Mouse (Mus musculus) forebrain, embryonic 13.5 days (tissue): ENCODE data around the gene Zkscan14. TPM values are rescaled to one million over a fixed set of nuclear protein-coding genes. Genes with fewer than 3 reads are reported as not detected.
"Not testable (repeated sequence)": the region's sequence is repeated elsewhere in the genome, so short reads cannot be mapped to it uniquely, and the experiment has no call there.

ENCODE experiments used
- ATAC-seq: fragments of 200-750 bp; cut with Nextera tagmentation; 2 replicates; pipeline ENCODE4 v1.8.0; 2017
- H3K27ac ChIP-seq: fragments of 300-500 bp; sonication (generic); 2 replicates; pipeline ENCODE4 v1.5.1; 2015; ENCODE audit warnings: inconsistent platforms, mild to moderate bottlenecking, moderate library complexity
- H3K27me3 ChIP-seq: fragments of 300-500 bp; sonication (generic); 2 replicates; pipeline ENCODE4 v1.6.1; 2015; ENCODE audit warnings: mild to moderate bottlenecking, inconsistent platforms
- H3K36me3 ChIP-seq: fragments of 300-500 bp; sonication (generic); 2 replicates; pipeline ENCODE4 v1.6.1; 2015; ENCODE audit warnings: mild to moderate bottlenecking, inconsistent platforms; ENCODE audit not compliant: poor library complexity, severe bottlenecking
- H3K4me1 ChIP-seq: fragments of 300-500 bp; sonication (generic); 2 replicates; pipeline ENCODE4 v1.6.1; 2015; ENCODE audit warnings: inconsistent platforms
- H3K4me2 ChIP-seq: fragments of 300-500 bp; sonication (generic); 2 replicates; pipeline ENCODE4 v1.6.1; 2015; ENCODE audit warnings: inconsistent platforms, mild to moderate bottlenecking, moderate library complexity
- H3K4me3 ChIP-seq: fragments of 300-500 bp; sonication (generic); 2 replicates; pipeline ENCODE4 v1.5.1; 2015; ENCODE audit warnings: mild to moderate bottlenecking, inconsistent platforms
- H3K9ac ChIP-seq: fragments of 300-500 bp; sonication (generic); 2 replicates; pipeline ENCODE4 v1.6.1; 2015; ENCODE audit warnings: mild to moderate bottlenecking, inconsistent platforms
- H3K9me3 ChIP-seq: fragments of 300-500 bp; sonication (generic); replicated peaks from 2 replicates; pipeline ENCODE4 v1.6.1; 2016; ENCODE audit warnings: inconsistent platforms
- WGBS: fragments of 180-500 bp; shearing (Covaris S2); methylation state at CpG from one replicate; pipeline ENCODE4 v1.1.7; 2015; 5-methylcytosine and 5-hydroxymethylcytosine counted together
- polyA plus RNA-seq: library from polyadenylated mRNA; unstranded; fragments of >200 nt; fragmentation: Nextera tagmentation; extraction: Ambion mirVana; gene quantifications from 2 replicates; pipeline ENCODE4 v1.2.1, GENCODE M21; 2015

The Zkscan14 gene
- polyA plus RNA-seq, 1 experiment from 2014 or later, result 11.9 TPM

GRCm38 (mm10) chr5:145218206-145218605 lies 16.5 kb upstream of the Zkscan14 start:
- ATAC-seq, result no peak
- Histone ChIP-seq H3K4me1 (no peaks in the 10 kb centered on the region), H3K27me3 (no peaks in the 10 kb centered on the region), H3K9ac (no peak overlapping the region), H3K27ac (no peak overlapping the region), H3K4me3 (no peak overlapping the region), H3K9me3 (no peaks in the 10 kb centered on the region), H3K36me3 (peaks cover 72% of the 10 kb centered on the region), H3K4me2 (no peak overlapping the region)
- 94% methylated on average over 21 of the region's 21 CpGs for WGBS

GRCm38 (mm10) chr5:145217746-145218145 lies 16.1 kb upstream of the Zkscan14 start:
- no peaks in the 10 kb centered on the region for H3K9me3 ChIP-seq
- no peak overlapping the region for H3K4me2 ChIP-seq
- no peak overlapping the region for H3K9ac ChIP-seq
- H3K4me1 ChIP-seq, result no peaks in the 10 kb centered on the region
- no peaks in the 10 kb centered on the region for H3K27me3 ChIP-seq
- peaks cover 69% of the 10 kb centered on the region for H3K36me3 ChIP-seq
- no peak overlapping the region for H3K4me3 ChIP-seq
- ATAC-seq, result no peak
- H3K27ac ChIP-seq, result no peak overlapping the region
- 84% methylated on average over 6 of the region's 6 CpGs for WGBS

GRCm38 (mm10) chr5:145214679-145215078 lies 13.0 kb upstream of the Zkscan14 start:
- Histone ChIP-seq H3K27me3 (no peaks in the 10 kb centered on the region), H3K9me3 (no peaks in the 10 kb centered on the region), H3K4me2 (no peak overlapping the region), H3K27ac (no peak overlapping the region), H3K4me1 (no peaks in the 10 kb centered on the region), H3K36me3 (peaks cover 72% of the 10 kb centered on the region), H3K9ac (no peak overlapping the region), H3K4me3 (no peak overlapping the region)
- 66% methylated on average over 4 of the region's 4 CpGs for WGBS
- no peak for ATAC-seq

GRCm38 (mm10) chr5:145213505-145213904 lies 11.8 kb upstream of the Zkscan14 start:
- no peak for ATAC-seq
- Histone ChIP-seq H3K4me2 (no peak overlapping the region), H3K36me3 (peaks cover 69% of the 10 kb centered on the region), H3K27me3 (no peaks in the 10 kb centered on the region), H3K9ac (no peak overlapping the region), H3K4me1 (no peaks in the 10 kb centered on the region), H3K27ac (no peak overlapping the region), H3K4me3 (no peak overlapping the region), H3K9me3 (no peaks in the 10 kb centered on the region)
- 91% methylated on average over 3 of the region's 3 CpGs for WGBS

- Histone ChIP-seq H3K9ac (no peak overlapping the region), H3K36me3 (peaks cover 70% of the 10 kb centered on the region), H3K9me3 (no peaks in the 10 kb centered on the region), H3K4me2 (no peak overlapping the region), H3K27me3 (no peaks in the 10 kb centered on the region), H3K4me1 (no peaks in the 10 kb centered on the region), H3K4me3 (no peak overlapping the region), H3K27ac (no peak overlapping the region)
- no peak for ATAC-seq
- WGBS, result 96% methylated on average over 4 of the region's 4 CpGs
These were observed 10.5 kb upstream of the Zkscan14 start for GRCm38 (mm10) chr5:145212216-145212615.

GRCm38 (mm10) chr5:145211340-145211739 lies 9.7 kb upstream of the Zkscan14 start:
- Histone ChIP-seq H3K27ac (no peak overlapping the region), H3K4me2 (no peak overlapping the region), H3K4me1 (no peaks in the 10 kb centered on the region), H3K4me3 (no peak overlapping the region), H3K9me3 (no peaks in the 10 kb centered on the region), H3K27me3 (no peaks in the 10 kb centered on the region), H3K36me3 (peaks cover 74% of the 10 kb centered on the region), H3K9ac (no peak overlapping the region)
- WGBS, result 97% methylated on average over 4 of the region's 4 CpGs
- ATAC-seq, result no peak

- WGBS, result 47% methylated on average over 11 of the region's 11 CpGs
- H3K27ac ChIP-seq, H3K4me3 ChIP-seq, H3K9me3 ChIP-seq, H3K4me2 ChIP-seq, H3K27me3 ChIP-seq, H3K9ac ChIP-seq, ATAC-seq: not testable (repeated sequence)
- Histone ChIP-seq H3K36me3 (peaks cover 53% of the 10 kb centered on the region), H3K4me1 (peaks cover 13% of the 10 kb centered on the region)
These were observed 6.7 kb upstream of the Zkscan14 start for GRCm38 (mm10) chr5:145208391-145208790.

- Histone ChIP-seq H3K27ac (no peak overlapping the region), H3K27me3 (no peaks in the 10 kb centered on the region), H3K4me2 (no peak overlapping the region), H3K9me3 (no peaks in the 10 kb centered on the region), H3K4me1 (peaks cover 13% of the 10 kb centered on the region), H3K9ac (no peak overlapping the region), H3K4me3 (no peak overlapping the region), H3K36me3 (peaks cover 52% of the 10 kb centered on the region)
- 89% methylated on average over 6 of the region's 6 CpGs for WGBS
- ATAC-seq, result no peak
These were observed 6.3 kb upstream of the Zkscan14 start for GRCm38 (mm10) chr5:145207954-145208353.

GRCm38 (mm10) chr5:145207385-145207784 lies 5.7 kb upstream of the Zkscan14 start:
- H3K4me2 ChIP-seq, result no peak overlapping the region
- no peak overlapping the region for H3K4me3 ChIP-seq
- peaks cover 46% of the 10 kb centered on the region for H3K36me3 ChIP-seq
- peaks cover 13% of the 10 kb centered on the region for H3K4me1 ChIP-seq
- WGBS, result 97% methylated on average over 6 of the region's 6 CpGs
- no peaks in the 10 kb centered on the region for H3K9me3 ChIP-seq
- no peak overlapping the region for H3K27ac ChIP-seq
- no peaks in the 10 kb centered on the region for H3K27me3 ChIP-seq
- no peak for ATAC-seq
- H3K9ac ChIP-seq, result no peak overlapping the region

GRCm38 (mm10) chr5:145205041-145205440 lies 3.4 kb upstream of the Zkscan14 start:
- Histone ChIP-seq H3K27ac (no peak overlapping the region), H3K4me2 (peak overlapping the region; percentile 65), H3K4me3 (peak overlapping the region; percentile 60), H3K27me3 (no peaks in the 10 kb centered on the region), H3K9me3 (no peaks in the 10 kb centered on the region), H3K4me1 (peaks cover 25% of the 10 kb centered on the region), H3K36me3 (peaks cover 23% of the 10 kb centered on the region), H3K9ac (peak overlapping the region; percentile 50)
- ATAC-seq, result no peak
- 24% methylated on average over 9 of the region's 9 CpGs for WGBS

GRCm38 (mm10) chr5:145203936-145204691 lies 2.4 kb upstream of the Zkscan14 start, which contains the start of gene Zkscan5:
Gene Zkscan5, plus strand, starts transcription at chr5:145204562.
- H3K27me3 ChIP-seq, result no peaks in the 10 kb centered on the region
- no peaks in the 10 kb centered on the region for H3K9me3 ChIP-seq
- H3K4me2 ChIP-seq, result peak within 1 kb of the TSS; percentile 65
- ATAC-seq, result peak; percentile 97
- H3K27ac ChIP-seq, result peak within 1 kb of the TSS; percentile 89
- H3K4me1 ChIP-seq, result peaks cover 25% of the 10 kb centered on the region
- H3K36me3 ChIP-seq, result peaks cover 16% of the 10 kb centered on the region
- peak within 1 kb of the TSS; percentile 60 for H3K4me3 ChIP-seq
- 0% methylated on average over 22 of the region's 22 CpGs for WGBS
- peak within 1 kb of the TSS; percentile 62 for H3K9ac ChIP-seq

- Histone ChIP-seq H3K9me3 (no peaks in the 10 kb centered on the region), H3K4me1 (peaks cover 25% of the 10 kb centered on the region), H3K4me3 (no peak overlapping the region), H3K36me3 (peaks cover 13% of the 10 kb centered on the region), H3K9ac (no peak overlapping the region), H3K27ac (no peak overlapping the region), H3K4me2 (no peak overlapping the region), H3K27me3 (no peaks in the 10 kb centered on the region)
- 51% methylated on average over 3 of the region's 3 CpGs for WGBS
- no peak for ATAC-seq
These were observed 778 bp upstream of the Zkscan14 start for GRCm38 (mm10) chr5:145202446-145202845.

- ATAC-seq, result no peak
- Histone ChIP-seq H3K9ac (no peak overlapping the region), H3K27me3 (no peaks in the 10 kb centered on the region)
These were observed 1.3 kb downstream of the Zkscan14 start for GRCm38 (mm10) chr5:145200387-145200786.

More at GRCm38 (mm10) chr5:145200387-145200786, 1.3 kb downstream of the Zkscan14 start:
- Histone ChIP-seq H3K4me1 (peaks cover 17% of the 10 kb centered on the region), H3K4me2 (peak overlapping the region; percentile 97), H3K27ac (no peak overlapping the region), H3K9me3 (no peaks in the 10 kb centered on the region), H3K4me3 (peak overlapping the region; percentile 69; the same call in 1 of the 2 replicates), H3K36me3 (peaks cover 24% of the 10 kb centered on the region)
- WGBS, result 81% methylated on average over 7 of the region's 7 CpGs
